Mouse (Mus musculus): ENCODE results near the gene Gm379.

Gene Gm379

DNA sequence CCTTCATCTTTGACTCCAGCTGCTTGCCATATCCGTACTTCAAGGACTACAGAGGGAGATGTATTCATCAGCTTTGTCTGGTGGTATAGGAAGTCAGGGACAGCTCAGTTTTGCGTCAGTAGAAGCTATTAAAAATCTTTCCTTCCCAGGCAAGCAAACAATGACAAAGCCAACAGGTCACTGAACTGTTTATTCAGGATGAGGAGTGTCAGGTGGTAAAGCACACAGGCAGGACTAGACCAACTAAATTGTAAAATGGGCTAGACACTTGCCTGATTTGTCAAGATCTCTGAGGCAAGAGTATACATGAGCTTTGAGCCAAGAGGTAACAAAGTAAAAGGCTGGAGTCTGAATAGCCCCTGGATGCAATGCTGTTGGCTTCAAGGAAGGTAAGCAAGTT, at the start of gene Gm379:
TSS of gene Gm379 (minus strand) at position 7 of the 400 bp plus-strand sequence.
- no peak for DNase-seq

GRCm38 (mm10) chrX:108704312-108704711, 39.6 kb upstream of the Gm379 start:
- no peak for DNase-seq

- no peak for DNase-seq
Observed at GRCm38 (mm10) chrX:108668868-108669267, 4.2 kb upstream of the Gm379 start.

- DNase-seq: no peak
Observed at GRCm38 (mm10) chrX:108621991-108622390, 42.7 kb downstream of the Gm379 start.

GRCm38 (mm10) chrX:108620886-108621285, 43.8 kb downstream of the Gm379 start:
- no peak for DNase-seq

Measured in thymus, adult 18-20 months (tissue).